Mouse (Mus musculus) urinary bladder, postnatal 10 days (tissue): Measurements from ENCODE around the gene Ift140.
"Not testable (repeated sequence)": the region's sequence is repeated elsewhere in the genome, so short reads cannot be mapped to it uniquely, and the experiment has no call there.

Experiments
- DNase-seq: peaks from one replicate; pipeline ENCODE4 v3.0.0; 2022; ENCODE audit warnings: low spot score

Gene Ift140

DNA sequence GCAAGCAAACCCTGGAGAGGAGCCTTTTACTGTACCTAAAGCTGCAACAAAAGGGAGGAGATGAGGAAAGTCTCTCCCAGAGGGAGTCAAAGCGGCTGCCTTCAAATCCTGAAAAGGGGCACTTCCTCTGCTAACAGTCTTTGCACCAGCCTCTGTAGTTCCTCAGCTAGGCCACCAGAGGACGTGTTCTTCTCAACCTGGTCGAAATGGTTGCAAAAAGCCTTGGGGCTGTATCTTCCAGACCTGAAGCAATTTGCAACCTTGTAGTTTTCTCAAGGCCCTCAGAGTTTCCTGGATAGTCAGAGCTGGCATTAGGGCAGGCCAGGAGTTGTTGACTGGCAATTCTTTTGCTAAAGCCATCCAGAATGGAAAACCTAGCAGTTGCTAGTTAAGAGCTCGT, 101.4 kb downstream of the Ift140 start:
- DNase-seq = no peak

DNA sequence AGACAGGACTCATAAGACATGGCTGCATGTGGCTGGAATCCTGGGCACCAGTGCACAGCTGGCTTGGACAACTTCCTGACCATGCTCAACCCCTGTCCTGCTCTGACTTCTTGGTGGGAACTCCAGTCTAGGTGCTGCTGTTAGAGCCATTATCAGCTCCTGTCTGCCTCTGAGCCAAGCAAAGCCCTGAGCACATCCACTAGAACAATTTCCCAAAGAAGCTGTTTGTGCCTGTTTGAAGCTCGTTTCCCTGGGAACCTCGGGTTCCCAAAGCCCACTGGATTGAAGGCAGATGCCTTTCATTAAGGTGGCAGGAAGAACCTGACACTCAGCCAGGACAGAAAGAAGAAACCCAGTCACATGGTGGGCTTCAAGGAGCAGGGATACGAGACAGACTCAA, 104.5 kb downstream of the Ift140 start, which contains the start of gene Ptx4:
Ptx4 (plus strand) TSS at position 355 of the 400 bp plus-strand sequence.
- no peak for DNase-seq

DNA sequence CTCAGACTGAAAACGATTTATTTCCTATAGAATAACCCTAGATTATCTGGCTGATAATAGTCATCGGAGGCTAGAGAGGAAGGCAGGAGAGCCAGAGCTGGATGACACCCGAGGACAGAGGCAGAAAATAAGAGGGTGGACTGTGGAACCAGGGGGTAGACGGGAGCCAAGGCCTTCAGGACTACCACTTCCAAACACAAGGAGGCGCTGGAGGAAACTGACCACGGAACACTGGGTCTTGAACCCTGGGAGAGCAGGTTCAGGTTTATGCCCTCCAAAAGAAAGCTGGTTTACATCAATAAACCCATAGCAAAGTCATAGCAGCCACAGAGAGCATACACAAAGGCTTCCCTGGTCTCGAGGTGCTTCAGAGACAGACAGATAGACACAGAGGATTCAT, 108.1 kb downstream of the Ift140 start:
- no peak for DNase-seq

DNA sequence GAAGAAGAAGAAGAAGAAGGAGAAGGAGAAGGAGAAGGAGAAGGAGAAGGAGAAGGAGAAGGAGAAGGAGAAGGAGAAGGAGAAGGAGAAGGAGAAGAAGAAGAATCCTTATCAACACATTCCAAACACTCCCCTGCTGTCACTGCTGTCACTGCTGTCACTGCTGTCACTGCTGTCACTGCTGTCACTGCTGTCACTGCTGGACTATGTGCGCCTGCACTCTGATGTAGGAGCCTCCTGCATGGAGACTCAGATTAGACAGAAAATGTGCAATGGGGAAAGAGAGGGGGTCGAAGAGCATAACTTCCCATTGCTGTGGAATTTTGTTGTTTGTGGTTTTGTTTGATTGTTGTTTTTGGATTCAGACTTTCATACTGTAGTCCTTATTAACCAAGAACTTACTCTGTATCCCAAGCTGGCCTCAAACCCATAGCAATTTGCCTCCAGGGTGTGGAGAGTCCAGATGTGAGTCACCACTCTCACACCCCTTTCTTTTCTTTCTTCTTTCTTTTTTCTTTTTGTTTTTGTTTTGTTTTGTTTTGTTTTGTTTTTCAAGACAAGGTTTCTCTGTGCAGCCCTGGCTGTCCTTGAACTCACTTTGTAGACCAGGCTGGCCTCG, 109.7 kb downstream of the Ift140 start:
- DNase-seq = not testable (repeated sequence)

DNA sequence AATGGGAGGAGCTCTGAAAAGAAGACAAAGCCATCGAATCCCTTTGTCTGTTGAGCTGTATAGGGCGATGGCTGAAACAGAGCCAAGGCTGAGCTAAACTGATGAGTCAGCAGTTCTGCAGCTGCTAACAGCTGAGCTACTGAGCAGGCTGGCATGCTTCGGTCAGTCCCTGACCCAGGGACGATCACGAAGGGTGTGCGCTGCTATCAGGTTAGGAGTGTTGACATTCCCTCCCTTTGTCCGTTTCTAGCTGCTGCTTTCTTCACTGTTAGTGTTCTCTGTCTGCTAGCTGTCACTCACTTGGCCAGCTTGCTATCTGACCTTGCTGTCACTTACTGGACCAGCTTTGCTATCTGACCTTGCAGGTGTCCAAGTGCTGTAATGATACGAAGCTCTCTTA, 111.2 kb downstream of the Ift140 start:
- no peak for DNase-seq

DNA sequence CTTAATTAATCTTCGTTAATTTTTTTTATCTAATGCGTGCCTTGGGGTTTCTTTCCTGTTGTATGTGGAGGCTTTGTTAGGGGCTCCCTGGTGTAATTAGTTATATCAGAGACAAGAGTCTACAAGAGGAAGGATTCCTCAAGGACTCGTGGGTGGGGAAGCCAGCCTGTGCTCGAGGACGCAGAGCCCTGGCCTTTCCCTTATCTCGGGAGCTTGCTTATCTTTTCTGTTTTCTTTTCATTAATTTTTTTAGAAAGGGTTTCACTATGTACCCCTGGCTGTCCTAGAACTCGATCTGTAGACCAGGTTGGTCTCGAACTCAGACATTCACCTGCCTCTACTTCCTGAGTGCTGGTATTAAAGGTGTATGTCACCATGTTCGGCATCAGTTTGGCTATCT, 111.8 kb downstream of the Ift140 start:
- DNase-seq = no peak

DNA sequence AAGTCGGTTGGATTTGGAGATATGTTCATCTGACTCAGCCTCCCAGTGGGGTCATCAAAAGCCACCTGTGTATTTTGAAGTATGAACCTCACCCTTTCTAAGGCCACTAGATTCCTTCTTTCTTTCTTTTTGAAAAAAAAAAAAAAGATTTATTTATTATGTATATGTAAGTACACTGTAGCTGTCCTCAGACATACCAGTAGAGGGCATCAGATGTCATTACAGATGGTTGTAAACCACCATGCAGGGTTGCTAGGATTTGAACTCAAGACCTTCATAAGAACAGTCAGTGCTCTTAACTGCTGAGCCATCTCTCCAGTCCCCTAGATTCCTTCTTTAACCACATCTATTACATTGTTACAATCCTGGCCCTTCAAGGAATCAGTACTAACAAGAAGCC, 114.2 kb downstream of the Ift140 start:
- DNase-seq = no peak

DNA sequence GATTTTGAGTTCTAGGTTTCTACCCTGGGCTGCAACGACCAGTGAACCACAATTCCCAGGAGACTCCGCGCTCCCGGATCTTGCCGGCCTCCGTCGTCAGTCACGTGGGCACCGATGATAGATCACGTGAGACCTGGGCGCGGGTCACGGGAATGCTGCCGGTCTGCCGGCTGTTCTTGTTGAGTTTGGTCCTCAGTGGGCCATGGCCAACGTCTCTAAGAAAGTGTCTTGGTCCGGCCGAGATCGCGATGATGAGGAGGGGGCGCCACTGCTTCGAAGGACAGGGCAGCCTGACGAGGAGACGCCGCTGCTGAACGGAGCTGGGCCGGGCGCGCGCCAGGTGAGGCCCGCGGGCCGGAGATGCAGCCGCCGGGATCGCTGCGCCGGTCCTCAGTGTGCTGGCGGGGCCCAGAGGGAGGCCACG, 117.4 kb downstream of the Ift140 start, which contains the start of gene Clcn7:
Clcn7 (plus strand) TSS at position 117 of the 424 bp plus-strand sequence.
- DNase-seq = peak; percentile 79

DNA sequence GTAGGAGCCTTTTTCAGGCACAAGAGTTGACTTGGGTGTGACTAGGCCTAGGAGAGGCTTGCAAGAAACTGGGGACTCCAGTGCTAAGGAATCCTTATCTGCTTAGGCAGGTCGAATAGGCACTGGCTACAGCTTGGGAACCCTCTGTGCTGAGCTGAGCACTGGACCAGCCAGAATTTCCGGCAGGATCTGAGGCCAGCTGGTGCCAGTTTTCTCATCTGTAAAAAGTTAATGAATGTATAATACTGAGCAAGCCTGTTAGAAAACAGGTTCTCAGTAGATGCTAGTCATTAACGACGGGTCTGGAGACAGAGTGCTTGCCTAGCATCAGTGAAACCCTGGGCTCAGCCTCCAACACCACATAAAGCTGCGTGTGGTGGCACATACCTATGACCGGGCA, 119.7 kb downstream of the Ift140 start:
- no peak for DNase-seq

DNA sequence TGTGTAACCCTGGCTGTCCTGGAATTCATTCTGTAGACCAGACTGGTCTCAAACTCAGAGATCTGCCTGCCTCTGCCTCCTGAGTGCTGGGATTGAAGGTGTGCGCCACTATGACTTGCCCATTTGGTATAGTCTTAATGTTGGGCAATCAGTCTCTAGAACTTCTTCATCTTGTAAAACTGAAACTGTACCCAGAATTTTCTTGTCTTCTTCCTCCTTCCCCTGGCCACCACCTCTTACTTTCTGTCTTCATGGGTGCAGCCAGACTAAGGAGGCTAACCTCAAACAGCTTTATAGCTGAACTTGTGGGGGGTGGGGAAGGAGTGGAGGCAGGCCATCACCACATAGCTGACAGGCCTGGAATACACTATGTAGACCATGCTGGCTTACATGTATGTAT, 122.9 kb downstream of the Ift140 start:
- no peak for DNase-seq

DNA sequence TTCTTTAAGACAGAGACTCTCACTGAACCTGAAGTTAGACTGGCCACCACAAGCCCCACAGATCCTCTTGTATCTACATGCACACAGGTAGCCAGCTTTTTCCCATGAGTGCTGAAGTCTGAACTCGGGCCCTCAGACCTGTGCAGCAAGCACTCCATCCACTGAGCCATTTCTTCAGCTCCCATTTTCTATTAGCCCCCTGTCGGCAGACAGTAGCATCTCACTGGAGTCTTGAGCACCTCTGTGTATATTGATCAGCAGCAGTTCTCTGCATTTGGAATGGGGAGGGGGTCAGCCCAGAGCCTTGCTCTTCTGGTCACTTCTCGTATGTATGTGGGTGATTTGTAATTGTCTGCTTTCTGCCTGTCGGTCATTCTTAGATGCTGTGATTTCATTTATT, 124.1 kb downstream of the Ift140 start:
- DNase-seq = no peak
